Mouse (Mus musculus): ENCODE measurements around the gene Myh14. TPM values are rescaled to one million over a fixed set of nuclear protein-coding genes. Genes with fewer than 3 reads are reported as not detected.

Gene Myh14
- polyA plus RNA-seq (2014; fragmentation: Illumina TruSeq; extraction: RNeasy Lipid Tissue Mini Kit (QIAGEN cat#74804); ENCODE audit: low read depth, low replicate concordance): 0.37 TPM

GRCm38 (mm10) chr7:44670803-44671202 lies at the start of gene Myh14:
Myh14 (minus strand) TSS chr7:44670843.

GRCm38 (mm10) chr7:44708574-44708973 lies 37.9 kb upstream of the Myh14 start, which contains the start of gene Izumo2:
Izumo2 (plus strand) TSS chr7:44708742.

GRCm38 (mm10) chr7:44590402-44591347 lies 80.0 kb downstream of the Myh14 start, which contains the start of gene Kcnc3:
Kcnc3 (plus strand) TSS chr7:44590664.

GRCm38 (mm10) chr7:44572213-44572701 lies 98.4 kb downstream of the Myh14 start, which contains the start of gene Napsa:
Napsa (plus strand) TSS chr7:44572380.

Other genes with a start within 250 kb of the Myh14 start
- gene Lrrc4b, start 241.8 kb downstream of the Myh14 start, polyA plus RNA-seq (2014; fragmentation: Illumina TruSeq; extraction: RNeasy Lipid Tissue Mini Kit (QIAGEN cat#74804); ENCODE audit: low read depth, low replicate concordance): not detected
- 22.2 TPM for gene Aspdh, start 205.5 kb downstream of the Myh14 start, polyA plus RNA-seq (2014; fragmentation: Illumina TruSeq; extraction: RNeasy Lipid Tissue Mini Kit (QIAGEN cat#74804); ENCODE audit: low read depth, low replicate concordance)
- gene Josd2, start 202.9 kb downstream of the Myh14 start, polyA plus RNA-seq (2014; fragmentation: Illumina TruSeq; extraction: RNeasy Lipid Tissue Mini Kit (QIAGEN cat#74804); ENCODE audit: low read depth, low replicate concordance): 7.7 TPM
- 4.1 TPM for gene Emc10, start 174.3 kb downstream of the Myh14 start, polyA plus RNA-seq (2014; fragmentation: Illumina TruSeq; extraction: RNeasy Lipid Tissue Mini Kit (QIAGEN cat#74804); ENCODE audit: low read depth, low replicate concordance)
- not detected for gene Fam71e1, start 174.3 kb downstream of the Myh14 start, polyA plus RNA-seq (2014; fragmentation: Illumina TruSeq; extraction: RNeasy Lipid Tissue Mini Kit (QIAGEN cat#74804); ENCODE audit: low read depth, low replicate concordance)
- not detected for gene Mybpc2, start 146.2 kb downstream of the Myh14 start, polyA plus RNA-seq (2014; fragmentation: Illumina TruSeq; extraction: RNeasy Lipid Tissue Mini Kit (QIAGEN cat#74804); ENCODE audit: low read depth, low replicate concordance)
- not detected for gene Spib, start 138.8 kb downstream of the Myh14 start, polyA plus RNA-seq (2014; fragmentation: Illumina TruSeq; extraction: RNeasy Lipid Tissue Mini Kit (QIAGEN cat#74804); ENCODE audit: low read depth, low replicate concordance)
- gene Pold1, start 122.0 kb downstream of the Myh14 start, polyA plus RNA-seq (2014; fragmentation: Illumina TruSeq; extraction: RNeasy Lipid Tissue Mini Kit (QIAGEN cat#74804); ENCODE audit: low read depth, low replicate concordance): not detected
- 2.0 TPM for gene Nr1h2, start 116.9 kb downstream of the Myh14 start, polyA plus RNA-seq (2014; fragmentation: Illumina TruSeq; extraction: RNeasy Lipid Tissue Mini Kit (QIAGEN cat#74804); ENCODE audit: low read depth, low replicate concordance)
- 0.37 TPM for gene Napsa, start 98.5 kb downstream of the Myh14 start, polyA plus RNA-seq (2014; fragmentation: Illumina TruSeq; extraction: RNeasy Lipid Tissue Mini Kit (QIAGEN cat#74804); ENCODE audit: low read depth, low replicate concordance)
- 0.56 TPM for gene Kcnc3, start 80.2 kb downstream of the Myh14 start, polyA plus RNA-seq (2014; fragmentation: Illumina TruSeq; extraction: RNeasy Lipid Tissue Mini Kit (QIAGEN cat#74804); ENCODE audit: low read depth, low replicate concordance)
- gene Izumo2, start 37.9 kb upstream of the Myh14 start, polyA plus RNA-seq (2014; fragmentation: Illumina TruSeq; extraction: RNeasy Lipid Tissue Mini Kit (QIAGEN cat#74804); ENCODE audit: low read depth, low replicate concordance): not detected
- 6.2 TPM for gene Vrk3, start 77.6 kb upstream of the Myh14 start, polyA plus RNA-seq (2014; fragmentation: Illumina TruSeq; extraction: RNeasy Lipid Tissue Mini Kit (QIAGEN cat#74804); ENCODE audit: low read depth, low replicate concordance)
- not detected for gene Zfp473, start 80.2 kb upstream of the Myh14 start, polyA plus RNA-seq (2014; fragmentation: Illumina TruSeq; extraction: RNeasy Lipid Tissue Mini Kit (QIAGEN cat#74804); ENCODE audit: low read depth, low replicate concordance)
- 1.1 TPM for gene Nup62, start 145.2 kb upstream of the Myh14 start, polyA plus RNA-seq (2014; fragmentation: Illumina TruSeq; extraction: RNeasy Lipid Tissue Mini Kit (QIAGEN cat#74804); ENCODE audit: low read depth, low replicate concordance)
- gene Il4i1, start 145.5 kb upstream of the Myh14 start, polyA plus RNA-seq (2014; fragmentation: Illumina TruSeq; extraction: RNeasy Lipid Tissue Mini Kit (QIAGEN cat#74804); ENCODE audit: low read depth, low replicate concordance): not detected
- 47.9 TPM for gene Atf5, start 145.8 kb upstream of the Myh14 start, polyA plus RNA-seq (2014; fragmentation: Illumina TruSeq; extraction: RNeasy Lipid Tissue Mini Kit (QIAGEN cat#74804); ENCODE audit: low read depth, low replicate concordance)
- gene Akt1s1, start 178.1 kb upstream of the Myh14 start, polyA plus RNA-seq (2014; fragmentation: Illumina TruSeq; extraction: RNeasy Lipid Tissue Mini Kit (QIAGEN cat#74804); ENCODE audit: low read depth, low replicate concordance): 2.2 TPM
- 1.3 TPM for gene Tbc1d17, start 178.2 kb upstream of the Myh14 start, polyA plus RNA-seq (2014; fragmentation: Illumina TruSeq; extraction: RNeasy Lipid Tissue Mini Kit (QIAGEN cat#74804); ENCODE audit: low read depth, low replicate concordance)
- gene Pnkp, start 186.3 kb upstream of the Myh14 start, polyA plus RNA-seq (2014; fragmentation: Illumina TruSeq; extraction: RNeasy Lipid Tissue Mini Kit (QIAGEN cat#74804); ENCODE audit: low read depth, low replicate concordance): 1.4 TPM
- gene Ptov1, start 198.9 kb upstream of the Myh14 start, polyA plus RNA-seq (2014; fragmentation: Illumina TruSeq; extraction: RNeasy Lipid Tissue Mini Kit (QIAGEN cat#74804); ENCODE audit: low read depth, low replicate concordance): 0.95 TPM
- 1.1 TPM for gene Med25, start 221.9 kb upstream of the Myh14 start, polyA plus RNA-seq (2014; fragmentation: Illumina TruSeq; extraction: RNeasy Lipid Tissue Mini Kit (QIAGEN cat#74804); ENCODE audit: low read depth, low replicate concordance)
- gene Fuz, start 225.2 kb upstream of the Myh14 start, polyA plus RNA-seq (2014; fragmentation: Illumina TruSeq; extraction: RNeasy Lipid Tissue Mini Kit (QIAGEN cat#74804); ENCODE audit: low read depth, low replicate concordance): 1.4 TPM

Data from liver, adult 10 weeks (tissue).